Mouse (Mus musculus): ENCODE data around the gene Thada.

- no peak for TF ChIP-seq POLR2A (IDR thresholded peaks at IDR 0.05; ENCODE audit: low read depth, low read length)
- TF ChIP-seq EP300 (IDR thresholded peaks at IDR 0.05; ENCODE audit: low read length), result no peak
- no peak for TF ChIP-seq MEF2A (IDR thresholded peaks at IDR 0.05; ENCODE audit: borderline replicate concordance, low read depth, low read length)
- no peak for TF ChIP-seq MYC (IDR thresholded peaks at IDR 0.05; ENCODE audit: low read depth, low read length)
- no peak for TF ChIP-seq TCF12 (IDR thresholded peaks at IDR 0.05; ENCODE audit: low read depth, low read length)
Measured at GRCm38 (mm10) chr17:84358951-84359644, 106.9 kb downstream of the Thada start.

All from CH12.LX (cell line).